Mouse (Mus musculus): ENCODE results near the gene Golph3l.

The Golph3l gene

DNA sequence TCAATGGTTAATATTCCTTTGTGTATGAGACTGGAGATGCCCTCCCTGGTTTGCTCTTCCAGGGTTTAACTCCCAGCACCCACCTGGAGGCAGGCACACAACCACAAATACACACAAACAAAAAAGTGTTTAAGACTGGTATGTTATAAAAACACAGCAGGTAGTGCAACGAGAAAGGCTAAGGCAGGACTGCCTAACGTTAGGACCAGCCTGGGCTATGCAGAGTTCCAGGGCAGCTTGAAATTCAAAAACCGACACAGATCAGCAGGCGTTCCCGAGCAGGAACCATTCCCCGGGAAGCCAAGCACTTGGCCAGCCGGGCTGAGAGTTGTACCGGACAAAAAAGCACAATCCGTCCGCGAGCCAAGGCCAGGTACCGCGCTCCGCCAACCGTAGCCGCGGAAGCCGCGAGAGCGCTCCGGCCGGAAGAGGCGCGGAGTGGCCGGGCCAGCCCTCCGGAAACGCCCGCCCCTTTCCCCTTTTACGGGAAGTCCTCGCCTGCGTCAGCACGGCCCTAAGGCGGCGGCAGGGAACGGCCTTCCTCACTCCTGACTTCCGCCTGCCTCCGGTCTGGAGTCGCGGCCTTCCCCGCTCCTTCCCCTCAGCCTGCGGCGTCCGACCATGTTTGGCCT lies 69.6 kb downstream of the Golph3l start, which contains the start of gene Mcl1:
TSS of gene Mcl1 (plus strand) at position 553 of the 632 bp plus-strand sequence.
- peak; percentile 94 for DNase-seq

GRCm38 (mm10) chr3:95658868-95659712 lies 70.4 kb downstream of the Golph3l start:
- DNase-seq: peak; percentile 79

- no peak for DNase-seq
Observed at GRCm38 (mm10) chr3:95659948-95660347, 71.2 kb downstream of the Golph3l start.

DNA sequence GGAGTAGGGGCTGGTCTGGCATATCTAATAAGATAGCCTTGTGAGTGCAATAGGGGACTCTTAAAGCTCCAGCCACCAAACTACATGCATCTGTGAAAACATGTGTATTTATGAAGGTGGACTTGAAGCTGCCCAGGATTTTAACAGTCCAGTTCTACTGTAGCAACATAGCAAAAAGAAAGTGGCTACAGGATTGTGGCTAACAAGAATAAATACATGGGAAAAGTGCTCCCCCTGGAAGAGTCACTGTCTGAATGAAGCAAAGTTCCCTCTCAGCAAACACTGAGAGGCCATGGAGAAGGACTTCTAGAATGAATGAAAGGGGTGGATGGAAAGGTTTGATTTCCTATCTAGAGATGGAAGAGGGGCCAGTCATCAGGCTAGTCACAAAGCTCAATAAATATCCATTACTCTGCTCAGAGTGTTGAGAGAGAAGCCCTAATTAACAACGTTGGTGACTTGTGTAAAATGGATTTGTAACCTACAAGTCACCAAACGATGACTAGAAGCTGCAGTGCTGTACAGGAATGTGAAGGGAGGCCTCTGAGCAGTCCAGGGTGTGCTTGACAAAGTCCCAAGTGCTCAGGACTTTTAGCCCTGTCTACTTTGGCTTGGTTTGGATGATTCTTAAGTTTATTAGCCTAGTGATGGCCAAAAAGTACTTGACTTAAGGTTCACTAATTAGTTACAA lies 72.2 kb downstream of the Golph3l start:
- no peak for DNase-seq

DNA sequence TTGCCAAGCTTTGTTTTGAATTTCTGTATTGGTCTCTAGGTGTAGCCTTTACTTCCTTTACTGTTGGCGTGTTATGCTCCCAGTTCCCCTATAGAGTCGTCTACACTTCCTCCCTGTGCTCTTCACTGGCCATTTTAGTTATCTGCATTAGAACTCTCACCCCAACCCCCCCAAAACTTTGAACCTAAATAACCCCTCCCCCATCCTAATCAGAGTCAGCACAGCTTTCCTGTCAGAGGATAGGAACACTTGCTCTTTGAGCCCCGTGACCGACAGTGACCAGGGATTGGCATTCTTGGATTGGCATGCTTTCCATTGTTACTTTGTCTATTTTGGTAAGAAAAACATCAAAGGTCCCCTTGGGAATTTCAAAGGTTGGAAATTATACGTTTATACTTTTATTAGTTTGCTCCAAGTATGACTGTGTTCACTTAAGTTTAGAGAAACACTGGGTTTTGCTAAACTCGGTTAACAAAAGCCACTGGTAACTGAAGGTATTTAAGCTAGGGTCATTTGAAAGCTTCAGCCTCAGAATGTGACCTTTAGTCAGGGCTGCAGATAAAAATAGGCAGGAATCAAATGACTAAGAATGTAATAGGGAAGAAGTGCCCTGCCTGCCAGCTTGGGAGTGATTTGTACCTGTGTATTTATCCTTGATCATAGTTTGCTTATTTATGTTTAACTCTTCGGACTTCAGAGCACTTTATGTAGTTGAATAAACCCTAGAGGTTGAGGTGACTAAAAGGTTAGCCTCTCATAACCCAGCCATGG lies 73.4 kb downstream of the Golph3l start:
- no peak for DNase-seq

DNA sequence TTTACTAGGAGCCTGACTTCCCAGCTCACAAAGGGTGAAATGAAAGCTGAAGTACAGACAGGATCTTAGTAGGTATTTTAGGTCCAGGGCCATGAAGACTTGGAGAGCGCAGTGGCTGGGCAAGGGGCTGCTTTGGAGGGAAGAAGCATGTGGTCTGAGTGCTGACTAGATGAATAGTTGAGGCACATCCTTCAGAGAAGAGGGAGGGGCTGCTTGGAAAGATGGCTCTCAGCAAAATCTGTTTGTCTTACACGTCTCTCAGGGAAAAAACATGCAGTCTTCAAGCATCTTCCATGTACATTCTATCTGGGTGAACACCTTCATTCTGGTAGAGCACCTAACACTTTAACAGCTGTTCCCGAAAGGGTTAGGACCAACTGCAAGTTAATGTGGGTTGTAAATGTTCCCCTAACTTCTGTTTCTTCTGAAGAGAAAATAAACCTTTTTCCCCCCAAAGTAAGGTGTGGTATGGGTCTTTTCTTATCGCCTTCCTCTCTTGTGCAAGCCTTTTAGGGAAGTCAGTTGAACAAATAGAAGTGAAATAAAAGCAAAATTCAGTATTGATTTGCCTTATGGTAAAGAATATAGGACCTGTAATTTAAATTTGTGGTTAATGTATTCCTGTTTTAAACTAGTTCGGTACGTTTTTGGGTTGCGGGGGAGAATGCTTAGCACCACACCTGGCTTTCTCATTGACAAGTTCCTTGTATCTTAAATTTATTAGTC lies 74.2 kb downstream of the Golph3l start:
- no peak for DNase-seq

DNA sequence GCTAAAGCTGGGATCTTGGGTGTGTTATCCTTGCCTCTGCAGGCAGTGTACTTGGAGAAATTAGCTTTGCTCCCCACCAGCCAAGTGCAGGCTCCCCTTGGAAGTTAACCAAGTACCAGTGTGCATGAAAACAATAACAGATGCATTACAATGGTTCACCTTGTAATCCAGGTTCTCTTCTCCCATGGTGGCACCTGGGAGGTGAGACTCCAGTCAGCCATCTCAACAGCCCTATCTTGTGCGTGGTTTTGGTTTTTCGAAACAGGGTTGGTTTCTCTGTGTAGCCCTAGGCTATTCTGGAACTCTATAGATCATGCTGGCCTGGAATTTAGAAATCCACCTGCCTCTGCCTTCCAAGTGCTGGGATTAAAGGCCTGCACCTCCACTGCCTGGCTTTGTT lies 74.8 kb downstream of the Golph3l start:
- no peak for DNase-seq

- DNase-seq: no peak
Observed at GRCm38 (mm10) chr3:95663969-95664608, 75.4 kb downstream of the Golph3l start.

DNA sequence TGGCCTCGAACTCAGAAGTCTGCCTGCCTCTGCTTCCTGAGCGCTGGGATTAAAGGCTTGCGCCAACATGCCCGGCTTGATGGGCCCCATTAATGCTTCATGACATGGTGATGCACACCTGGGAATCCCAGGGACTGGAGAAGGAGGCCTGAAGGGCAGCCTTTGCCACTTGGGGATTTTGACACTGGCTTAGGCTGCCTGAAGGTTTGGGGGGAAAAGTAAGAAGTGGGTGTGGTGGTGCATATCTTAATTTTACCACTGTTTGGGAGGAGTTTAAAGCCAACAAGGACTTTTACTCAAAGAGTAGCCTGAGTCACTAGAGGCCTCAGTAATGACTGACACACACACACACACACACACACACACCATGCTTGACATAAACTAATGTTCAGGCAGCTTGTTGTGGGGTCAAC lies 76.2 kb downstream of the Golph3l start:
- DNase-seq: no peak

- DNase-seq: peak; percentile 57
Observed at GRCm38 (mm10) chr3:95666124-95666844, 77.5 kb downstream of the Golph3l start.

DNA sequence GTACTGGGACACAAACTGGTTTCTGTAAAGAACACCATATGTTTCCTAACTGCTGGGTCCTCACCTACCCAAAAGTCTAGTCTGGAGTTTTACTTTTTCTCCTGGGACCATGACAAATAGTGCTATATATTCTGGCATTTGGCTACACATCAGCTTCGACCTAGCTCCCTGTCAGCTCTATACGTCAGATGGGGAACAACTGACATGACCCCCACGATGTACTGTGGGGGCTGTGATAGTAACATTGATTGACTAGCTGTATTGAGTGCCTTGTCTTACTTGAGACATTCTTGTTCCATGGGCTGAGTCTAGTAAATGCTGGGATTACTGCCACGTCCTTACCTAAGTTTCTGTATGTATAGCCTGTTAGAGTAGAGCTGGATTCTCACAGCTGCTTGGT lies 78.8 kb downstream of the Golph3l start:
- DNase-seq: no peak

GRCm38 (mm10) chr3:95668026-95668425 lies 79.3 kb downstream of the Golph3l start:
- peak; percentile 76 for DNase-seq

Data from kidney, adult 18-20 months (tissue).